Mouse (Mus musculus) adrenal gland, postnatal 4 days (tissue): ENCODE results near the gene Xrcc3. TPM values are rescaled to one million over a fixed set of nuclear protein-coding genes. Genes with fewer than 3 reads are reported as not detected.

Experiments
- DNase-seq, 2 experiments: peaks; one replicate each; pipeline ENCODE4 v3.0.0; 2021 to 2022; ENCODE audit warnings: low spot score in 2 of 2, mixed read lengths in 2 of 2
- total RNA-seq, 2 experiments: library from RNA; stranded (reverse); gene quantifications; 2 replicates each; pipeline ENCODE4 v1.2.3; 2021

Gene Xrcc3
- total RNA-seq, 2 experiments from 2014 or later, result 19.2 to 22.5 TPM

GRCm38 (mm10) chr12:111753347-111753746 lies 60.3 kb downstream of the Xrcc3 start:
- no peak for DNase-seq

Other genes with a start within 250 kb of the Xrcc3 start
- 100 to 1,000 TPM; 104 to 111 TPM for gene Mark3, start 239.3 kb downstream of the Xrcc3 start, total RNA-seq
- gene Ckb, start 141.5 kb downstream of the Xrcc3 start, total RNA-seq, result 10 to 100 TPM; 39.6 to 40.9 TPM
- gene Trmt61a, start 135.8 kb downstream of the Xrcc3 start, total RNA-seq, result 10 to 100 TPM; 11.7 to 13.8 TPM
- gene Bag5, start 100.6 kb downstream of the Xrcc3 start, total RNA-seq, result 10 to 100 TPM; 35.8 to 37.0 TPM
- gene Apopt1, start 100.6 kb downstream of the Xrcc3 start, total RNA-seq, result 10 to 100 TPM; 65.4 to 70.1 TPM
- 100 to 1,000 TPM; 128 to 142 TPM for gene Klc1, start 55.0 kb downstream of the Xrcc3 start, total RNA-seq
- gene Zfyve21, start 297 bp upstream of the Xrcc3 start, total RNA-seq, result 10 to 100 TPM; 68.3 to 74.4 TPM
- gene Ppp1r13b, start 94.2 kb upstream of the Xrcc3 start, total RNA-seq, result 10 to 100 TPM; 26.7 to 30.5 TPM
- gene Atp5mpl, start 153.1 kb upstream of the Xrcc3 start, total RNA-seq, result 100 to 1,000 TPM; 402 to 432 TPM
- under 1 TPM; 0.34 to 0.40 TPM for gene Tdrd9, start 157.7 kb upstream of the Xrcc3 start, total RNA-seq
- not detected for gene Rd3l, start 167.4 kb upstream of the Xrcc3 start, total RNA-seq